Mouse (Mus musculus) midbrain, postnatal 0 days (tissue): ENCODE measurements around the gene Scaf1. TPM values are rescaled to one million over a fixed set of nuclear protein-coding genes. Genes with fewer than 3 reads are reported as not detected.

ENCODE experiments used
- ATAC-seq: fragments of 200-750 bp; cut with Nextera tagmentation; 2 replicates; pipeline ENCODE4 v1.8.0; 2017; ENCODE audit warnings: moderate number of reproducible peaks, mild to moderate bottlenecking, moderate TSS enrichment, moderate library complexity; ENCODE audit not compliant: low FRiP score
- DNase-seq: peaks from one replicate; pipeline ENCODE4 v3.0.0-alpha.2; 2015; ENCODE audit warnings: low spot score
- H3K27ac ChIP-seq: fragments of 300-500 bp; sonication (generic); 2 replicates; pipeline ENCODE4 v1.5.1; 2014; ENCODE audit warnings: low read depth, mild to moderate bottlenecking, low read length, mixed read lengths
- H3K27me3 ChIP-seq: fragments of 300-500 bp; sonication (generic); 2 replicates; pipeline ENCODE4 v1.6.1; 2014; ENCODE audit warnings: low read length, control low read depth, mixed read lengths; ENCODE audit not compliant: insufficient read depth
- H3K36me3 ChIP-seq: fragments of 300-500 bp; sonication (generic); 2 replicates; pipeline ENCODE4 v1.6.1; 2014; ENCODE audit warnings: low read length, control low read depth, mixed read lengths; ENCODE audit not compliant: insufficient read depth
- H3K4me1 ChIP-seq: fragments of 300-500 bp; sonication (generic); 2 replicates; pipeline ENCODE4 v1.6.1; 2014; ENCODE audit warnings: mild to moderate bottlenecking, control low read depth, antibody characterized with exemption, low read length, mixed read lengths; ENCODE audit not compliant: insufficient read depth
- H3K4me2 ChIP-seq: fragments of 300-500 bp; sonication (generic); 2 replicates; pipeline ENCODE4 v1.6.1; 2014; ENCODE audit warnings: low read depth, mild to moderate bottlenecking, low read length, mixed read lengths; ENCODE audit not compliant: poor library complexity, severe bottlenecking
- H3K4me3 ChIP-seq: fragments of 300-500 bp; sonication (generic); 2 replicates; pipeline ENCODE4 v1.5.1; 2014; ENCODE audit warnings: low read depth, mild to moderate bottlenecking, low read length, moderate library complexity
- H3K9ac ChIP-seq: fragments of 300-500 bp; sonication (generic); replicated peaks from 2 replicates; pipeline ENCODE4 v1.6.1; 2014; ENCODE audit warnings: mild to moderate bottlenecking, low read length, moderate library complexity, mixed read lengths; ENCODE audit not compliant: poor library complexity, severe bottlenecking
- H3K9me3 ChIP-seq: fragments of 300-500 bp; sonication (generic); 2 replicates; pipeline ENCODE4 v1.6.1; 2016; ENCODE audit warnings: low read length, control low read depth
- CTCF ChIP-seq: IDR thresholded peaks from 2 replicates; pipeline ENCODE4 v1.5.1; 2016; ENCODE audit warnings: antibody characterized with exemption, mild to moderate bottlenecking
- WGBS: fragments of 180-500 bp; shearing (Covaris S2); extraction: QIAGEN DNeasy Blood & Tissue Kit; methylation state at CpG from one replicate; pipeline ENCODE4 v1.1.7; 2014; 5-methylcytosine and 5-hydroxymethylcytosine counted together
- polyA plus RNA-seq: library from polyadenylated mRNA; unstranded; fragments of >200 nt; fragmentation: Nextera tagmentation; extraction: Ambion mirVana; gene quantifications from 2 replicates; pipeline ENCODE4 v1.2.1, GENCODE M21; 2015
- total RNA-seq: library from RNA; depleted of rRNA; stranded (reverse); fragments of >200 nt; gene quantifications from 2 replicates; pipeline ENCODE4 v1.2.3, GENCODE M21; 2014

Gene Scaf1
- total and polyA plus RNA-seq, 2 experiments from 2014 or later, result 53.3 to 90.9 TPM

GRCm38 (mm10) chr7:45028351-45028750 lies 12.2 kb upstream of the Scaf1 start:
- H3K36me3 ChIP-seq, result peaks cover 57% of the 10 kb centered on the region
- DNase-seq, result no peak

GRCm38 (mm10) chr7:45027761-45028160 lies 11.6 kb upstream of the Scaf1 start:
- WGBS, result 91% methylated on average over 9 of the region's 9 CpGs
- Histone ChIP-seq H3K4me1 (peaks cover 3% of the 10 kb centered on the region; the same call in 1 of the 2 replicates), H3K27me3 (no peaks in the 10 kb centered on the region), H3K4me3 (no peak overlapping the region), H3K27ac (no peak overlapping the region), H3K36me3 (peaks cover 52% of the 10 kb centered on the region), H3K4me2 (no peak overlapping the region), H3K9ac (no peak overlapping the region), H3K9me3 (no peaks in the 10 kb centered on the region)
- ATAC-seq (no peak), DNase-seq (no peak)
- no peak for TF ChIP-seq CTCF

More at GRCm38 (mm10) chr7:45028351-45028750, 12.2 kb upstream of the Scaf1 start:
- Histone ChIP-seq H3K4me1 (peaks cover 3% of the 10 kb centered on the region; the same call in 1 of the 2 replicates), H3K9ac (no peak overlapping the region), H3K27me3 (no peaks in the 10 kb centered on the region), H3K9me3 (no peaks in the 10 kb centered on the region), H3K27ac (no peak overlapping the region), H3K4me2 (no peak overlapping the region), H3K4me3 (no peak overlapping the region)
- 90% methylated on average over 11 of the region's 11 CpGs for WGBS
- ATAC-seq, result no peak
- TF ChIP-seq CTCF, result no peak

GRCm38 (mm10) chr7:45026256-45026655 lies 10.1 kb upstream of the Scaf1 start:
- Histone ChIP-seq H3K4me2 (no peak overlapping the region), H3K27ac (peak overlapping the region; percentile 55), H3K4me1 (peaks cover 3% of the 10 kb centered on the region; the same call in 1 of the 2 replicates), H3K9me3 (no peaks in the 10 kb centered on the region), H3K36me3 (peaks cover 42% of the 10 kb centered on the region), H3K9ac (0 out of 2 replicates have a peak overlapping the region, but pooled peaks have one; percentile 5), H3K4me3 (no peak overlapping the region), H3K27me3 (no peaks in the 10 kb centered on the region)
- 18% methylated on average over 2 of the region's 2 CpGs for WGBS
- DNase-seq (peak; percentile 57), ATAC-seq (0 out of 2 replicates have a peak, but pooled peaks have one; percentile 18)
- no peak for TF ChIP-seq CTCF

- H3K9me3 ChIP-seq, result no peaks in the 10 kb centered on the region
- peak overlapping the region; percentile 55; the same call in 1 of the 2 replicates for H3K27ac ChIP-seq
- ATAC-seq (no peak), DNase-seq (no peak)
- H3K4me2 ChIP-seq, result no peak overlapping the region
- WGBS, result 73% methylated on average over 8 of the region's 8 CpGs
- H3K9ac ChIP-seq, result no peak overlapping the region
- H3K4me1 ChIP-seq, result peaks cover 3% of the 10 kb centered on the region; the same call in 1 of the 2 replicates
- H3K4me3 ChIP-seq, result no peak overlapping the region
- no peaks in the 10 kb centered on the region for H3K27me3 ChIP-seq
- no peak for TF ChIP-seq CTCF
- peaks cover 37% of the 10 kb centered on the region for H3K36me3 ChIP-seq
Observed at GRCm38 (mm10) chr7:45025601-45026220, 9.5 kb upstream of the Scaf1 start.

- Histone ChIP-seq H3K27me3 (no peaks in the 10 kb centered on the region), H3K9ac (no peak overlapping the region), H3K4me1 (peaks cover 3% of the 10 kb centered on the region; the same call in 1 of the 2 replicates), H3K36me3 (peaks cover 25% of the 10 kb centered on the region), H3K27ac (no peak overlapping the region; the same call in 1 of the 2 replicates), H3K9me3 (no peaks in the 10 kb centered on the region), H3K4me3 (no peak overlapping the region), H3K4me2 (no peak overlapping the region)
- TF ChIP-seq CTCF, result no peak; the same call in 1 of the 2 replicates
- WGBS, result 87% methylated on average over 15 of the region's 15 CpGs
- no peak for DNase-seq
- ATAC-seq, result no peak
Observed at GRCm38 (mm10) chr7:45024281-45025248, 8.4 kb upstream of the Scaf1 start.
